Mouse (Mus musculus) urinary bladder, postnatal 14 days (tissue): Measurements from ENCODE around the gene Slc6a3.

Source experiments
- DNase-seq: peaks from one replicate; pipeline ENCODE4 v3.0.0; 2021; ENCODE audit warnings: low spot score

Gene Slc6a3

DNA sequence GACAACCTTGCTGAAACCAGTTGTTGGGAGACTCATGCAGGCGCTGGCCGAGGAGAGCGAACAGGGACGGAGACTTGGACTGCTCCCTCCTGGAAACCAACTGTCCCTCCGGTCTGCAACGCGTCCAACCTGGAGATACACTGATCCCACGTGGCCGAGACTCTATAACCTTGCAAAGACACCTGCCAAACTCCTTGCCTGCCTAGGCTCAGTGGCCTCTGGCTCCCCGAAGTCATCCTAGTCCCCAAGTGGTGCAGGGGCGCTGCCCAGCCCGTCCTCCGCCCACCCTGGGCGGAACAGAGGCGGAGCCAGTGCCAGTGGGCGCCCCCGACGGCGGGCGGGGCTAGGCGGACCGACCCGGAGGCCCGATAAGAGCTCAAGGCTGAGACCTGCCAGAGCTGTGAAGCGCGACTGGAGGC, at the start of gene Slc6a3:
TSS of gene Slc6a3 (plus strand) at position 345 of the 419 bp plus-strand sequence.
- peak; percentile 53 for DNase-seq

DNA sequence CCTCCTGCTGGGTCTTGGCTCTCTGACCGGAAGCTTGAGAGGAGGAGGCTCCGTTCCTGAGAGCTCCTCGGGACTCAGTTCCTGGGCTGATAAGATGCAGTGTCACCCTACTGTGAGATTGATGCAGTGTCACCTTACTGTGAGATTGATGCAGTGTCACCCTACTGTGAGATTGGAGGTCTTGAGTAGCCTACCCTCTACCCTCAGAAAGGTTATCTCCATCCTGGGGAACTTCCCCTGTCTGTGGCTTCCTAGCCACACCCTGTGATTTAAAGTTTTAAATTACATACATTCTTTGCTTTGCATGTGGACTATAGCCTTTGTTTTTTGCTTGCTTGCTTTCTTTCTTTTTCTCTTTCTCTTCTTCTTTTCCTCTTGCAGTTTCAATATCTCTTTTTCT, 48.4 kb upstream of the Slc6a3 start:
- no peak for DNase-seq

DNA sequence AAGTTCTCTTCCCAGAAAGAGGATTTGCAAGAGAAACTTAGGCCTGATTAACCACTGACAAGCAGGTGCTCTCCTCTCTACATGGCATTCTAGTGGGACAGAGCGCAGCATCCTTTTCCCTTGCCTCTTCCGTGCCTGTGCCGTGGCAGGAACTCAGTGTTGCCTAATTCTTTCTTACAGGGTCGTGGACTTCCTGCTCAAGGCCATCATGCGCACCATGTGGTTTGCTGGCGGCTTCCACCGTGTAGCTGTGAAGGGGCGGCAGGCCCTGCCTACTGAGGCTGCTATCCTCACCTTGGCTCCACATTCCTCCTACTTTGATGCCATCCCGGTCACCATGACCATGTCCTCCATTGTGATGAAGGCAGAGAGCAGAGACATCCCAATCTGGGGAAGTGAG, 47.8 kb upstream of the Slc6a3 start:
- no peak for DNase-seq

DNA sequence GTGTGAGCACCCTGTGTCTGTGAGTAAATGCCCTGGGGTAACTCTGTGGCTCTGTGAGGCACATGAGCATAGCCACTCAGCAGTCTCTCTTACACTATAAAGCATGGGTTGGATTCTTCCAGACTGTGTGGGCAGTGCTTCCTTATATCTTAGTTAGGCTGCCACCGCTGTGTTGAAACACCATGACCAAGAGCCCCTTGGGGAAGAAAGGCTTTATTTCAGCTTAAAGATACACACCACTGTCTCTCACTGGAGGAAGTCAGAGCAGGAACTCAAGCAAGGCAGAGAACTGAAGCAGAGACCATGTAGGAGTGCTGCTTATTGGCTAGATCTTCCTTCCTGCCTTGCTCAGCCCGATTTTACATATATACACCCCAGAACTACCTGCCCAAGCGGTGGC, 46.6 kb upstream of the Slc6a3 start:
- no peak for DNase-seq

GRCm38 (mm10) chr13:73490564-73491170, 45.9 kb upstream of the Slc6a3 start:
- peak; percentile 26 for DNase-seq

DNA sequence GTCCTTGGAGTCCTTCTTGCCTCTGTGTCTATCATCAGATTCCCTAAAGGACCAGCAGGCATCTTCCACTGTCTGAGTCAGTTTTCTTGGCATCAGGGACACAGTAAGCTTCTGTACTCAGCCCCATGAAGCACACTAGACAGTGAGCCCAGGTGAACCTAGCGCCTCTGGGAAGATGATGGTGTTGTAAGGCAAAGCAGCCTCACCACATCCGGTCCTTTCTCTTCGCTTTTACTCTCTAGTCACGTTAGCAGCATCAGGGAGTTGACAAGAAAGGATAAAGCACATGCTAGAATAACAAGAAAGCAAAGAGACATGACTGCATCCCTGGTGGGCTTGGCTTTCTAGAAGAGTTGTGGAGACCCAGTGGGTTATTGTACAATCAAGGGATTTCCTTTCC, 43.4 kb upstream of the Slc6a3 start:
- no peak for DNase-seq

- no peak for DNase-seq
Measured at GRCm38 (mm10) chr13:73494528-73494927, 42.0 kb upstream of the Slc6a3 start.

- DNase-seq, result no peak
Measured at GRCm38 (mm10) chr13:73496137-73496536, 40.4 kb upstream of the Slc6a3 start.

- DNase-seq, result no peak
Measured at GRCm38 (mm10) chr13:73499893-73500604, 36.5 kb upstream of the Slc6a3 start.

GRCm38 (mm10) chr13:73502719-73503118, 33.8 kb upstream of the Slc6a3 start:
- peak; percentile 22 for DNase-seq

DNA sequence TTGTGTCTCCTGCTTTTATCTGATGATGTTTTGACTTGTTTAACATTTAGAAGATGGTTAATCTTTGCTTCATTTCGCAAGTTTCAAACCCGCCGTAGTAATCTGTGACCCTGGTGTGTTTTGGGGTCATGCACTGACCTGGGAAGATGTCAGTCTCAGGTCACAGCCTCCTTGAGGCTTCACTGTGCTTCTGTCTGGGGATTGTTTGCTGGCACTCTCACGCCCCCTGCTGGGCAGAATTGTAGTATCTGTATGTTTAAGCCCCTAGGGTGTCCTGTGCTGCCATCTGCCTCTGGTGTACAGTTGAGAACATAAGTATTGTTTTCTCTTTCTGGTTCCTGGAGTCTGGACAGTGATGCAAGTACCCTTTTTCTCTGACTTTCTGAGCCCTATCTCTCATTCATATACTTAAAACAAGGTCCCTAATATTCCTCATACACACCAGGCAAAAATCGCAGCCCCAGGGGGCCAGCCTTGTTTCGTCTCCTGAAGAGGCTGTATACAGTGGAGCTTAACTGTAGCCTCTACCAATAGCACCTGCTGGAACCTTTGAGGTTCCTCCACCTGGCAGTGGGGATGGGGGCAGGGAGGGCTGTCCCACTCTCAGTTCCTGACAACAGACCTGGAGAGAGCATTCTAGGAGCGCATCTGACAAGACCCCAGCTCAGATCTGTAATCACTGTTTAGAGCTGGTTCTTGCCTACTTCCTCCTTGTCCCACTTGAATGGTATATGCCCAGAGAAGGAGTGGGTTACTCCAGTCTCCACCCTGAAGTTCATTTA, 30.7 kb upstream of the Slc6a3 start:
- peak; percentile 77 for DNase-seq

DNA sequence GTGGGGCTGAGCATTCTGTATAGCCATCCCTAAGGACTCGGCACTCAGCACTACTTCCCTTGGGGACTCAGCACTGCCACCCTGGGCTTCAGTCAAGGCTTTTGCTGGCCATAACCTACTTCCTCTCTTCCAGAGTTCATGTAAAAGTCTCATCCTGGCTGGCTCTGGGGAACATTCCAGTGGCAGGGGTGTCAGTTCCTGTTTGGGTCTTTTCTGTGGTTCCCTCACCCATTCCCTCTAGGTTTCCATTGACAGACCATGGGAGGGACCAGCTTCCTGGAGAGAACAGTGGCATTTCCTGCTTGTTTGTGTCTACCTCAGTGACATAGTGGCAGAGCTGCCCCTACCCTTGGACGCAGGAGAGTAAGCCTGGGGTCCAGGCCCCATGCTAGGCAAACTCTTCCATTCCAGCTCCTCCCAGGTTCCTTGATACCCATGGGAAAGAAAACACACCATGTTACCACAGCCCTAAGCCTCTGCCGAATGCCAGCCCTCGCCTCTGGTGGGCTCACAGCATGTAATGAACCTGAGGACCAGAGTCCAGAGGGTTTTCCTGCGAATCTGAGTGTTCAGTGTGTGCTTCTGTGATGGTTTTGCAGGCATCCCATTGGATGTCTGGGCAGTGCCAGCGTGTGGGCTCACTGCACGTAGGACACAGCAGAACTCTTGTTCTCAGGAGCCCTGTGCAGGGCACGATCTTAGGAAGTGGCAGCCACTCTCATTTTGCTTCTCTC, 27.6 kb upstream of the Slc6a3 start:
- DNase-seq, result no peak

GRCm38 (mm10) chr13:73509869-73510268, 26.7 kb upstream of the Slc6a3 start:
- DNase-seq, result no peak

DNA sequence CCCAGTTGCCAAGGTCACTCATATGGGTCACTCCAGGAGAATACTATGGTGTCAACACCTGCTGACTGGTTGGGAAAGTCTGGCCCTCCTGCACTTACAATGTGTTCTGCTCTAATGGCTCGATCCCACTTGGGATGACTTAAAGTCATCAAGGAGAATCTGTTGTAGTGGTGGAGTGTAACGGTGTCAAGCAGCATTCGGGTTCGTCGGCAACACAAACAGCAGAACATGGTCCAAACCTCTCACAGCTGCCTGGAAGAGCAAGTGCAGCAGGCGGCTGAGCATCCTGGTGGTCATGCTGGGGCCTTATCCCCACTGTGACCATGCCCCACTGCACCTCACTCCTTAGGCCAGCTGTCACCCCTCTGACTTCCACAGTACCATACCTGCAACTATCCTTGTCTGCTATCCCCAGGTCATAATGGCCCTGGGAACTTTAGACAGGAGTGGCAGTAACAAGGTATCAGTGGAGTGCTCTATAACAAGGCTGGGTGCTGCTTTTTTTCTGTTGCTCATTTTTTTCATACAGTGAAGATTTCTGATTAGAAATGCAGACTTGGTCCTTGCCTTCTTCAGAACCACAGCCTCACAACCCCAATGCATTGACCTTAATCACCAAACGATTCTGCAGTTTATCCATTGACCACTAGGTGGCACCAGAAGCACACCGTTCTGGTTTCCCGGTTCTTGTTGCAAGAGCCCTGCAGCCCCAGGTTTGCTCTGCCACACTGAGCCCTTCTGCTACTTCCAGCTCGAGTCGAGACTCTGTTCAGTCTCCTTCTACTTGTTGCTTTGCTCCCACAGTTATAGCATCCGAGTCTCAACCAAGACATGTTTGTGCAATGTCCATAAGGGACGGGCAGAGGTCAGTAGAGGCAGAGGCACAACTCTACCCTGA, 23.5 kb upstream of the Slc6a3 start:
- DNase-seq, result peak; percentile 78

DNA sequence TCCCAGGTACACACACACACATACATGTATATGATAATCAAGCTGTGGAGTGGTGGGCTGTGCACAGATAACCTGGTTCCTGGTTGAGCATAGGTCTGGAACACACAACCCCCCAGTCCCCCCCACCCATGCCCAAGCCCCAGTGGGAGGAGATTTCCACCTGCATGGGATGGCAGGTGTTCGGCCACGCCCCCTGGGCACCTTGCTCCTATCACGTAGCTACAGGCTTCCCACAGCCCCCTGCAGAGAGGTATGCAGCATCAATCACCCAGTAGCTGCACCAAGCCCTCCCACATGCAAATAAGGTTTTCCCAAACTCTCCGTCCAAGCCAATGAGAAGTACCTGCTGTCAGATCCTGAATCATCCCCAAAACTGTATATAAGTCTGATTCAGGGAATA, 19.7 kb upstream of the Slc6a3 start:
- no peak for DNase-seq

- no peak for DNase-seq
Measured at GRCm38 (mm10) chr13:73533716-73534115, 2.8 kb upstream of the Slc6a3 start.

DNA sequence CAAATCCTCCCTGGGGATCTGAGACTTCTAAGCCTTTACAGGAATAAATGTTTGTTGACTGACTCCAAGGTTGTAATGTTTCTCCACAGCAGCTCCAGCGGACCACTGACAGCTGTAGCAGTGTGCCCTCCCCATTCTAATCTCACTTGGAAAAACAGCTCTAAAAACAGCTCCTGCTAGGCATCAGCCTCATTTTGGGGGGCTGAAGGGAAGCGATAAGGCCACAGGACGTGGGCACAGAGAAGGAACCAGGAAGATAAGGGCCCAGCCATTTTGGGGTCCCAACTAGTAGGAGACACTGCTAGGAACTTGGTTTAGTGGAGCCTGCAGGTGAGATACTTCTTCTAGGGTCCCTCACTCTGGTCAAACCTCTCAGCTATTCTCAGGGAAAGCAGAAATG, 1.3 kb upstream of the Slc6a3 start:
- no peak for DNase-seq

- no peak for DNase-seq
Measured at GRCm38 (mm10) chr13:73536824-73537223, 277 bp downstream of the Slc6a3 start.

- DNase-seq, result no peak
Measured at GRCm38 (mm10) chr13:73564201-73564600, 27.7 kb downstream of the Slc6a3 start.

- no peak for DNase-seq
Measured at GRCm38 (mm10) chr13:73575051-73575450, 38.5 kb downstream of the Slc6a3 start.

DNA sequence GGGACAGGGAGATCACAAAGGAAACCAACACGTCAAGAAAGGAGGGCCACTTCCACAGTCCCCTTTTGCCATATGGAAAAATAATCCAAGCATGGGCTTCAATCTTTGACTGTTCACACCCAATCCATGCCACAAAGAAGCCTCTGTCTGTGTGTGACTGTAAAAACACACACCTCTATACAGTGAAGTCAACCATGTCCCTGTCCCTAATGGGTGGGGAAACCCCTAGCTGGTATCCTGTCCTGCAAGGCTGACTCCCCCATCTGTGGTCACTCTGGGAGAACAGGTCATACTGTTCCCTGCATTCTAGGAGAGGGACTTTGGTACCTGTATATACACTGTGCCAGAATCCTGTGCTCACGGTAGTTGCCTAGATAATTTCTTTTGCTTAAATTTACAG, 40.7 kb downstream of the Slc6a3 start:
- no peak for DNase-seq
